Mouse (Mus musculus): ENCODE data around the gene Casp6.

GRCm38 (mm10) chr3:129912025-129912424, 10.8 kb downstream of the Casp6 start:
- TF ChIP-seq CTCF (IDR thresholded peaks at IDR 0.05; ENCODE audit: borderline replicate concordance, insufficient read depth, low read length): no peak
- TF ChIP-seq POLR2A (IDR thresholded peaks at IDR 0.05; ENCODE audit: low read depth, low read length): no peak
